ENCODE assay signal across 17 mouse cellular contexts in genomic region chr19:32916507-32917280, GRCm38 (mm10).
"Had no signal": no experiment of that assay in that cellular context is flagged by ENCODE, and none has a peak within 500 bp of the region (broad histone marks: within the 10 kb centered on the region; RNA-seq: fewer than 3 reads in every experiment).

No protein-coding gene starts in this region.

- ATAC-seq: hindbrain, postnatal 0 days; inflammation-experienced regulatory T-cells, adult 6 months; midbrain, embryonic 13.5 days had no signal

- H3K36me3 ChIP-seq: liver, embryonic 13.5 days; lung, embryonic 15.5 days; midbrain, embryonic 13.5 days had no signal

- H3K27me3 ChIP-seq: liver, embryonic 13.5 days; lung, embryonic 15.5 days had no signal

- H3K9ac ChIP-seq: liver, embryonic 13.5 days; lung, embryonic 15.5 days; midbrain, embryonic 13.5 days had no signal

- H3K27ac ChIP-seq: hindbrain, postnatal 0 days; left cerebral cortex, adult 2 months; liver, embryonic 13.5 days; lung, embryonic 15.5 days; macrophage; midbrain, embryonic 13.5 days; stomach, postnatal 0 days had no signal

- H3K4me1 ChIP-seq: liver, embryonic 13.5 days; lung, embryonic 15.5 days; midbrain, embryonic 13.5 days had no signal

- DNase-seq: kidney, adult 18-20 months; kidney, postnatal 14 days; layer of hippocampus, postnatal 36 days; liver, embryonic 13.5 days; lung, postnatal 14 days; right cerebral cortex, postnatal 14 days; right cerebral cortex, postnatal 4 days; thymus, adult 2 months; thymus, postnatal 14 days; thymus, postnatal 4 days had no signal

- H3K4me3 ChIP-seq: left cerebral cortex, adult 2 months; liver, embryonic 13.5 days; lung, embryonic 15.5 days; midbrain, embryonic 13.5 days had no signal

- H3K9me3 ChIP-seq: liver, embryonic 13.5 days; lung, embryonic 15.5 days; midbrain, embryonic 13.5 days had no signal

- H3K4me2 ChIP-seq: liver, embryonic 13.5 days; lung, embryonic 15.5 days; midbrain, embryonic 13.5 days had no signal
